Comparison of ENCODE assay signal across 8 mouse cellular contexts in the genomic region with DNA sequence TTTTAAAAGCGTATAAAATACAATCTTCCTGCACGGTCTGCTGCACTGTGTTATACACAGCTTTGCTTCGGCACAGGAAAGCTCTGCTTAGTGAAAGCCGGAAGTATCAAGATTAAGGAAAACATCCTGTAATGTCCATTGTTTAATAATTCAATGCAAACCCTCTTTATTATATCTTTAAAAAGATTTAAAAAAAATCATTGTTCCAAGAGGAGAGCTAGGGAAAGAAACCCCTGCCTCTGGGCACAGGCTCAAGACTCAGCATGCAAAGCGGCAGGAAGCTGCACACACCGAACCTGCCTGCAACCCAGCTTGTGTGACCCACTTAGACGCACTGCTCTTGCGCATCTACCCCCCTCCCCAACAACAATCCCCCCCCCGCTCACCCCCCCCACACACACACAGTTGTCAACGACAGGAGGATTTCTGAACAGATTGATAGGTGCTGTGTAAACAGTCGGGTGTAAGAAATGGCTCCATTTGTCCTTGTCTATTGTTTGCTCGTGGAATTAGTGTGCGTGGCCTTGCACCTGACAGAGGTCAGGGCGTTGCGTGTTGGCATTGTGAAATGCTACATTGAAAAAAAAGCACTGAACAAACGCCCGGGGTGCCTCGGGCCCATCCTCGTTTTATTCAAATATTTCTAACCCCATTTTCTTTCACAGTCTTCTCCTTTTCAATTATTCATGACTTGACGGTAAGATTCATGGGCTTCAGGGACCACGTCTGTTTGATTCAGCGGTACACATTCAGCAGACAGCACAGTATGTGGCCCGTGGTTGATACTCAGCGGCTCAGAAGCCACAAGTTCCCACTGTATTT.
DNase-seq lines count a peak whose midpoint lies in the region; ATAC-seq and TF ChIP-seq lines count a peak whose summit lies in the region.

No protein-coding gene starts in this region.

- H3K4me1 ChIP-seq in liver, adult 2 months (ENCODE audit: control insufficient read depth, insufficient read depth, low read length), result no peaks in the 10 kb centered on the region
- H3K4me1 ChIP-seq in liver, embryonic 12.5 days, result no peaks in the 10 kb centered on the region
- H3K4me1 ChIP-seq in forebrain, embryonic 16.5 days (replicated peaks; ENCODE audit: control insufficient read depth, insufficient read depth, low read length), result peaks cover 43% of the 10 kb centered on the region
- H3K4me1 ChIP-seq in limb, embryonic 12.5 days (replicated peaks), result peaks cover 38% of the 10 kb centered on the region
- H3K4me1 ChIP-seq in stomach, embryonic 15.5 days, result no peaks in the 10 kb centered on the region

- H3K27ac ChIP-seq in liver, adult 2 months (replicated peaks; ENCODE audit: insufficient read depth, low read depth, low read length), result no peak overlapping the region
- no peak overlapping the region for H3K27ac ChIP-seq in liver, embryonic 12.5 days
- peak overlapping the region; percentile 63 for H3K27ac ChIP-seq in forebrain, embryonic 16.5 days (ENCODE audit: low read length)
- H3K27ac ChIP-seq in limb, embryonic 12.5 days, result no peak overlapping the region
- no peak overlapping the region for H3K27ac ChIP-seq in stomach, embryonic 15.5 days

- DNase-seq in liver, adult 2 months (ENCODE audit: extremely low read depth, low read depth, low spot score), result peak; percentile 18
- no peak for DNase-seq in T-cell, adult 2 months (ENCODE audit: low spot score)
- DNase-seq in cerebellum, adult 9-11 months, result no peak
- no peak for DNase-seq in urinary bladder, postnatal 14 days (ENCODE audit: low spot score)

- no peaks in the 10 kb centered on the region for H3K36me3 ChIP-seq in liver, adult 2 months (ENCODE audit: control insufficient read depth, insufficient read depth, low read length)
- H3K36me3 ChIP-seq in liver, embryonic 12.5 days, result no peaks in the 10 kb centered on the region
- no peaks in the 10 kb centered on the region for H3K36me3 ChIP-seq in forebrain, embryonic 16.5 days (ENCODE audit: control insufficient read depth, insufficient read depth)
- no peaks in the 10 kb centered on the region for H3K36me3 ChIP-seq in limb, embryonic 12.5 days
- no peaks in the 10 kb centered on the region for H3K36me3 ChIP-seq in stomach, embryonic 15.5 days

- no peak for ATAC-seq in liver, embryonic 12.5 days
- ATAC-seq in forebrain, embryonic 16.5 days, result peak; percentile 65
- ATAC-seq in limb, embryonic 12.5 days (ENCODE audit: insufficient number of reproducible peaks, insufficient read depth, low FRiP score, low TSS enrichment, low read depth), result no peak
- ATAC-seq in stomach, embryonic 15.5 days (ENCODE audit: insufficient read depth, low FRiP score, low read depth), result no peak

- TF ChIP-seq POLR2A in liver, adult 2 months (IDR thresholded peaks at IDR 0.05; ENCODE audit: extremely low read depth, insufficient read depth, low read length), result no peak

- no peak for TF ChIP-seq CTCF in liver, adult 2 months (IDR thresholded peaks at IDR 0.05; ENCODE audit: low read depth, low read length)

- H3K9ac ChIP-seq in liver, adult 2 months (ENCODE audit: low read depth, low read length), result no peak overlapping the region
- no peak overlapping the region for H3K9ac ChIP-seq in liver, embryonic 12.5 days
- 0 out of 2 replicates have a peak overlapping the region, but pooled peaks have one; percentile 15 for H3K9ac ChIP-seq in forebrain, embryonic 16.5 days (replicated peaks; ENCODE audit: low read depth, low read length)
- H3K9ac ChIP-seq in limb, embryonic 12.5 days (replicated peaks), result no peak overlapping the region
- H3K9ac ChIP-seq in stomach, embryonic 15.5 days, result no peak overlapping the region

- peaks cover 3% of the 10 kb centered on the region; the same call in 1 of the 2 replicates for H3K27me3 ChIP-seq in liver, adult 2 months (ENCODE audit: control insufficient read depth, insufficient read depth, low read length)
- H3K27me3 ChIP-seq in liver, embryonic 12.5 days (replicated peaks), result peaks cover 9% of the 10 kb centered on the region; the same call in 1 of the 2 replicates
- no peaks in the 10 kb centered on the region for H3K27me3 ChIP-seq in forebrain, embryonic 16.5 days (replicated peaks; ENCODE audit: control insufficient read depth, insufficient read depth, low read length)
- no peaks in the 10 kb centered on the region for H3K27me3 ChIP-seq in limb, embryonic 12.5 days
- H3K27me3 ChIP-seq in stomach, embryonic 15.5 days (replicated peaks), result no peaks in the 10 kb centered on the region

- H3K4me2 ChIP-seq in liver, embryonic 12.5 days, result no peak overlapping the region
- H3K4me2 ChIP-seq in forebrain, embryonic 16.5 days (ENCODE audit: low read length), result peak overlapping the region; percentile 44
- peak overlapping the region; percentile 19; the same call in 1 of the 2 replicates for H3K4me2 ChIP-seq in limb, embryonic 12.5 days
- peak overlapping the region; percentile 47 for H3K4me2 ChIP-seq in stomach, embryonic 15.5 days

- no peaks in the 10 kb centered on the region for H3K79me2 ChIP-seq in liver, adult 2 months (ENCODE audit: control insufficient read depth, insufficient read depth, low read length)

- no peaks in the 10 kb centered on the region for H3K9me3 ChIP-seq in liver, embryonic 12.5 days (replicated peaks)
- no peaks in the 10 kb centered on the region for H3K9me3 ChIP-seq in forebrain, embryonic 16.5 days (ENCODE audit: control insufficient read depth, low read length)
- H3K9me3 ChIP-seq in limb, embryonic 12.5 days, result no peaks in the 10 kb centered on the region
- H3K9me3 ChIP-seq in stomach, embryonic 15.5 days, result no peaks in the 10 kb centered on the region

- H3K4me3 ChIP-seq in liver, adult 2 months (ENCODE audit: insufficient read depth, low read depth, low read length), result no peak overlapping the region
- H3K4me3 ChIP-seq in liver, embryonic 12.5 days, result no peak overlapping the region
- H3K4me3 ChIP-seq in forebrain, embryonic 16.5 days (replicated peaks; ENCODE audit: low read length), result peak overlapping the region; percentile 5; the same call in 1 of the 2 replicates
- no peak overlapping the region for H3K4me3 ChIP-seq in limb, embryonic 12.5 days (replicated peaks)
- no peak overlapping the region for H3K4me3 ChIP-seq in stomach, embryonic 15.5 days (replicated peaks)

- 30% methylated on average over 24 of the region's 24 CpGs for WGBS in liver, adult 2 months
- 63% methylated on average over 24 of the region's 24 CpGs for WGBS in liver, embryonic 12.5 days (ENCODE audit: insufficient replicate concordance)
- 3% methylated on average over 24 of the region's 24 CpGs for WGBS in forebrain, embryonic 16.5 days
- 63% methylated on average over 24 of the region's 24 CpGs for WGBS in limb, embryonic 12.5 days
- WGBS in stomach, embryonic 15.5 days, result 22% methylated on average over 24 of the region's 24 CpGs
